Mouse (Mus musculus) layer of hippocampus, postnatal 25 days (tissue): ENCODE measurements around the gene Usp5. TPM values are rescaled to one million over a fixed set of nuclear protein-coding genes. Genes with fewer than 3 reads are reported as not detected.
A peak's percentile ranks its signal among the peaks of the same experiment; 100 is the strongest.

Experiments
- DNase-seq, 2 experiments: peaks; one replicate each; pipeline ENCODE4 v3.0.0; 2022; ENCODE audit warnings: mixed read lengths in 2 of 2, low spot score in 1 of 2; ENCODE audit errors: extremely low spot score in 1 of 2
- total RNA-seq, 2 experiments: library from RNA; stranded (reverse); gene quantifications; 2 replicates each; pipeline ENCODE4 v1.2.3; 2021

The Usp5 gene
- total RNA-seq: 100 to 1,000 TPM; 164 to 183 TPM

DNA sequence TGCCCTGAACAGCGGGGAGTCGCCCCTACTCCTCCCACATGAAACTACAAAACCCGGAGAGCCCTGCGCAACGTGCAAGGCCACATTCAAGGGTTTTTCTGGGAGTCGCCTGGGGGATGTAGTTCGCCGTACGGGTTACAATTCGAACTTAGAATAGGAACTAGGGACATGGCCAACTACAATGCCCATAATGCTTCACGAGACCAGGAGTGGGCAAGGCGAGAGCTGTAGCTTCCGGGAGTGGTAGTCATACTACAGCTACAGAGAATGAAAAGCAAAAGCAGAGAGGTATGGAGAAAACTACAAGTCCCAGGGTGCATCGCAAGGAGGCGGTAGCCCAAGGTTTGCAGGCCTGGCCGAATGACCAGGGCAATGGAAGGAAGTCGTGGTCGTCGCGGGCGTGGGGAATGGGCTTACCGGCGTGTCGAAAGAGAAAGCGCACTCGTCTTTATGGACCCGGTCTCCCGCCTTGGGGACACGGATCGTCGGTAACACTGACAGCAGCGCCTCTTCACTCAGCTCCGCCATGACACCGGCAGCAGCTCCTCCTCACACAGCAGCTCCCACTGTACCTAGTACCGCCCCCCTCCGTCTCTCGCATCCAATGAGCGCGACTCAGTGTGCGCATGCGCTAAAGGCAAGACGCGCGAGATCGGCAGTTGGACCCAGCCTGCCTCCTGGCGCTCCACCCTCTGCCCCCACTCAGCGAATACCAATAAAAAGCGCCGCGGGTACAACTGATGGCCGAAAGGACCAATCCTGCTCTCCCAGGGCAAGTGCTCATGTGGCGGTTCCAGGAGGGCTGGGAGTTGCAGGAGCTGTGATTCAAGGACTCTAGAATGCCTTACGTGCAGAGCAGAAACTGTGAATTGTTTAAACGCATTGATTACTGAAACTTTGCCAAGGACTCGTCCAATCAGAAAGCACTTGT is at the start of gene Usp5, which contains the start of gene Cdca3:
Gene Usp5, minus strand, starts transcription at position 617 of the 931 bp plus-strand sequence.
Gene Cdca3, plus strand, starts transcription at position 680 of the 931 bp plus-strand sequence.
- peak; percentile 86 to 97 for DNase-seq

DNA sequence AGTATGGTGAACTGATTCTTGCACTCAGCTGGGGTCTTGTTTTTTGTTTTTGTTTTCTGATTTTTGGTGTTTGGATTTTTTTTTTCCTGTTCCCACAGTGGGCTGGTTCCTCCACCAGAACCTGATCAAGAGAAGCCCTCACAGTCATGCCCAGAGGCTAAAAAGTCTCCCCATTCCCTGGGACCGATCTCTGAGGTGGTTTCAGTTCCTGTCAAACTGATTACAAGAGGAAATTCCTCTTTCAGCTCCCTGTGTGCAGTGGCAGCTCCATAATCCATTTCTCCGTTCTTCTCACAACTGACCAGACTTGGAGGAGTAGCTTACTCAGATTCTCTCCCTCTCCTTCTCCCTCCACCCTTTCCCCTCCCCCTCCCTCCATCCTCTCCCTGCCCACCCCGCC is 45.1 kb upstream of the Usp5 start:
- DNase-seq: no peak

DNA sequence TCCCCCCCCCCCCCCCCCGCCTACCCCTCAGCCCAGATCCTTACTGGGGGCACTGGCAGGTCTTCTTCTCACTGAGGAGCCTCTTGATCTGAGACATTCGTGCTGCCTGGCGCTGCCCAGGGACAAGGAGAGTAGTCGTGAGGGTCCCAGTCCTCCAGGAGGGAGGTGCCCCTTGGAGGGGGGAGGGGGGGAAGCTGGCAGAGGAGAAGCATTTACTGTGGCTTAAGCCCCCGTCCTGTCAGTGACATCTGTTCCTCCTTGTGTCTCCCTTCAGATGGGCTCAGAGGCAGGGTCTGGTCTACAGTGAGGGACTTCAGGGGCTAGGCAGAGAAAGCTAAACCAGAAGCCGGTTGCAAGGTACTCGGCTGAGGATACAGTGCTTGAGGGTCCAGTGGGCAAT is 37.3 kb upstream of the Usp5 start:
- DNase-seq: no peak

DNA sequence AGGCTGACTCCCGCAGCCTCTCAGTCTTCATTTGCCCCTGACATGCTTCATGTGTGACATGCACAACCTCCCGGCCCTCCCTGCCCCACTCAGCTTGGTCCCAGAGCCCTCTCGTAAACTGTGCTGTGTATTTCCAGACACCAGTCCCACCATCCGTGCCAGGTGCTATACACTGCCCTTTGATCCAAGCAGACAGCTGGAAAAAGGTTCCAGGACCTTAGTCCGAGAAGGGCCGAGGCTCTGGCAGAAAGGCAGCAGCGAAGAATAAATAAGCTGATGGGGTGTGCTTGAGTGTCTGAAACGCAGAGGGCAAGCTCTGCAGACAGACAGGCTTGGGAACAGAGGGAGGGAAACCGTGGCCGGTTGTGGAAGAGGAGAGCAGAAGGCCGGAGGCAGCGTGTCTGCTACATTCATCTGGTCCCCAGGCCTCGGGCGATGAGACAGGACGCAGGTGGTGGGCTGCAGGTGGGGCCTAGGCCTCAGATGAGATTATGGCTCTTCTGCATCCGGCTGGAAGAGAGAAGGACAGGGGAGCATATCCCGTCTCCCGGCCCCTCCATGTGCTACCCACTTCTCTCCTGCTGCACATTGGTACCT is 36.6 kb upstream of the Usp5 start:
- DNase-seq: no peak

DNA sequence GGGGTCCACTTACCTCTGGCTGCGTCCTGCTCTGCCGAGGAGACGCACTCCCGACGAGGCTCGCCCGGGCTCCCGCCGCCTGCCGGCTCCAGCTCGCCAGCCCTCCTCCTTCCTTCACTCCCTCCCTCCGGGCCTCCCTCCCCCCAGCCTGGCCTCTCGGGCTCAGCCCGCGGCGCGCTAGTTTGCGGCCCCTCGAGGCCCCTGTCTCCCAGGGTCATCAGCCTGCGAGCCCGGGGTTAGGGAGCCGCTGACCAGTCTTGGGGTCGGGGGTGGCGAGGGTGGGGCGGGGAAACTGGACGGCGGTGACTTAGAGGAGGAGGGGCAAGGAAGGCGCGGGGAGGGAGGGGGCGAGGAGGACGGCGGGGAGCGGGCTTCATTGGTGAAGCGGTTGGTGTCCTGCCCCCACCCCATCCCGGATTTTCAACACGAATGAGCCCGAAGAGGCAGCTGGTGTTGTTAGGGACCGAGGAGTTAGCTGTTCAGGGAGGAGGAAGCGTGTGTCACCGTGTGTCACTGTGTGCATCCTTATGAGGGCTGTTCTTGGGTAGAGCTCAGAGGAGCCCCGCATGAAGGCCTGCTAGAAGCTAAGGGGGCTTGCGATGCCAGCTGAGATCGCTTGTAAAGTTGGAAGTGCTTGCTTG is 34.5 kb upstream of the Usp5 start, which contains the start of gene Gpr162:
Gene Gpr162, minus strand, starts transcription at position 326 of the 641 bp plus-strand sequence.
- peak; percentile 58 for DNase-seq

DNA sequence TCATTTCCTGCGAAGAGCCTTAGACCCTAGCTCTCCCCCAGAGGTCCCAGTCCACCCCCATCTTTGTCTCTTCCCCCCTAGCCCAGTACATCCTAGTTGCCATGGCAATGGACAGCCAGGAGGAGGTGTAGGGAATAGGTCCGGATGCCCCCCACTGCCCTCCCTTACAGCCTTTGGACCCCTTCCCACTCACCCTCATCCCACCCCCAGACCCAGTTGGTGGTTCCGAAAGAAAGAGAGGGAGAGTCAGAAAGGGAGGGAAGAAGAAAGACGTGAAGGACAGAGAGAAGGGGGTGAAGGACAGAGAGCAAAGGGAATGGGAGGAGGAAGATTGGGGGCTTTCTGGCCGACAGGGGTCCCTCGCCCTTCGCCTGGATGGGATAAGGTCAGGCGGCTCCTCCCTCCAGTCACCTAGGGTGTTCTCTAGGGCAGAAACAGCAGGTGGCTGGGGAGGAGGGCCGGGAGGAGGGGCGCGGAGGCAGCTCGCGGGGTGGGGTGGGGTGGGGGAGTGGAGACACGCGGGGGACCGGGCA is 33.9 kb upstream of the Usp5 start:
- DNase-seq: peak in 1 of 2 experiments; percentile 33

DNA sequence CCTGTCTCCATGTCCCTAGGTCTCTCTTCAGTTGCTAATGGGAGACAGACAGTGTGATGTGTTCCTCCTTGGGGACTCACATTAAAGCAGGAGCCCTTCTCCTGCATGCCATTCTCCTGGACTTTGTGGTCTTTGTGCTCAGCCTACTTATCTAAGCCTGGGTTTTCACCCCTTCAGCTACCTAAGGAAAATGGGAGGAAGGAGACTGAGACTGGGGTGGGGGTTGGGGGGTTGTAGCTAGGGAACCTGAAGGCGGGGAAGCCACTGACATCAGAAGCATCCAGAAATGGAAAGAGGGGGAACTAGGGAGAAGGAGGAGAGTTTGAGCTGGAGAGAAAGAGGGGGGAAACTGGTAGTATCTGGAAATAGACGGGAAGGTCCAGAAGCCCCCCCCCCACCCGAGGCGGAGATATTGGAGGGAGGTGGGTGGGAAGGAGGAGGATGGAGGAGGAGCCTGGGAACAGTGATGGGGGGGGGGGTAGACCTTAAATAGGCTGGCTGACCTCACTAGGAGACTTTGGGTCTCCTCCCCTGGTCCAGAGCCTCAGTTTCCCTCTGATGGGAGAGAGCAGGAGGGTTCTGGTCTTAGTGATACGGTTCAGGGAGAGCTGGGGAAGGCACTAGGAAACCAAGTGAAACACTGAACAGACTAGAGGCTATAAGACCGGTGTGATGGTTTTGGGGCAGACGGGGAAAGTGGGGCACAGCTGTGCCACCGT is 33.3 kb upstream of the Usp5 start:
- no peak for DNase-seq

DNA sequence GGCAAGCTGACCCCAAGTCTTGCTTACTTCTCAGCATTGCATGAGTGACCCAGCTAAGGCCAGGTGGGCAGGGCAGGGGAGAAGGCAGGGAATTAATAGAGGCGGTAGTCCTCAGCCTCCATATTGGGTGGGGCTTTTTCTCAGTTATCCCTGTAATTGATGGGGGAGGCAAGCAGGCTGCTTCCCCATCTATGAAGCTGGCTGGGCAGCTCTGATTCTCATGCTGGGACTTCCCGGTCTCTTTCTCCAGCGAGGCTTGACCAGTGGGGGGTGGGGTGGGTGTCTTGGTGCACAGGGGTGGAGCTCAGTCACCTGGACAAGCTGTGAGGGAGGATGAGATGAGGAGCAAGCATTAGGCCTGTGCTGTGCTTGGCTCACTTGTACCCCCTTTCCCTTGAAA is 32.5 kb upstream of the Usp5 start:
- no peak for DNase-seq

DNA sequence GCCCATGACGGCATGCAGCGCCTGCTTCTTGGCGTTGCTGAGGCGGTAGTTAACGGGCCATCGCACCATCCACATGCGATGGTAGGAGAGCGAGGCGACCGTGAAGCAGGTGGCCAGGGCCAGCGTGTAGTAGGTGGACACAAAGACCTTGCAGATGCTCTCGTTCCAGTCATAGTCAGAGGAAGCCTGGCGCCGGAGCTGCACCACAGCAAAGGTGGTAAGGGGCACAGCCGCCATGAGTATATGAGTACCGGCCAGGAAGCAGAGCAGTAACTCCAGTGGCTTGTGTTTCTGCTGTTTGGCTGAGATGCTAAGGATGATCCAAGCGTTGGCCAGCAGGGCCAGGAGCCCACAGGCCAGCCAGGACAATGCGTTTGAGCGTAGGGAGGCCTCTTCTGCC is 32.0 kb upstream of the Usp5 start:
- DNase-seq: no peak

DNA sequence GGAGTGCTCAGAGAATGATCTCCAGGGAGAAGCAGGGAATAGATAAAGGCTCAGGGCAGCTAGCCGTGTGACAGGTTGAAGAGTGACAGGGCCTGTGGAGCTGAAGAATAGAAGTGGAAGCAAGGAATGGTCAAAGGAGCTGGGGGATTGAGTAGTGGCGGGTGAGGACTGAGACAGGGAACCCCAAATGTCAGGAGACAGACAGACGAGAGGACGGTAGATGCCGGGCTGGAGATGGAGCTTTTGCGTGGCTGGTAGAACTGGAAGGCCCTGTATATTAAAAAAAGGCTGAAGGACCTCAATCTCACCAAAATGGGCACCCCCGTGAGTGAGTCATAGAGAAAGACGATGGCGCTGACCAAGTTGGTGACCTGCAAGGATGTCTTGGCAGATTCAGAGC is 31.2 kb upstream of the Usp5 start:
- no peak for DNase-seq

DNA sequence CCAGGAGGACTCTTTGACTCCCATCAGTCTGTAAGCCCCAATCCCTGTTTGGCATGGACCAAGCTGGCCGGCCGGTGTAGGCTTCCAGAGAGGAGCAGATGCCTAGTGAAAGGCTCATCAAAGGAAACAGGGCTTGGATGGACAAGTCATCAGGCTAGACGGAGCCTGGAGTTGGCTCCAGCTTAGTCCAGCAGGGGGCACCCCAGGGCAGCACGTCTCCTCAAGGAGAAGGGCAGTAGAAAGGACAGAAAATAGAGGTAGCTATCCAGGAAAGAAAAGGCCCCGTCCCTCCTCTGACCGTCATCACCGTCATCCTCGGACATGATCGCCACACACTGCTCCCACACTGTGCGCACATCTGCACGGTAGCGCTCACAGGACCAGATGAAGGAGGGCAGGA is 30.4 kb upstream of the Usp5 start:
- peak; percentile 83 to 96 for DNase-seq

DNA sequence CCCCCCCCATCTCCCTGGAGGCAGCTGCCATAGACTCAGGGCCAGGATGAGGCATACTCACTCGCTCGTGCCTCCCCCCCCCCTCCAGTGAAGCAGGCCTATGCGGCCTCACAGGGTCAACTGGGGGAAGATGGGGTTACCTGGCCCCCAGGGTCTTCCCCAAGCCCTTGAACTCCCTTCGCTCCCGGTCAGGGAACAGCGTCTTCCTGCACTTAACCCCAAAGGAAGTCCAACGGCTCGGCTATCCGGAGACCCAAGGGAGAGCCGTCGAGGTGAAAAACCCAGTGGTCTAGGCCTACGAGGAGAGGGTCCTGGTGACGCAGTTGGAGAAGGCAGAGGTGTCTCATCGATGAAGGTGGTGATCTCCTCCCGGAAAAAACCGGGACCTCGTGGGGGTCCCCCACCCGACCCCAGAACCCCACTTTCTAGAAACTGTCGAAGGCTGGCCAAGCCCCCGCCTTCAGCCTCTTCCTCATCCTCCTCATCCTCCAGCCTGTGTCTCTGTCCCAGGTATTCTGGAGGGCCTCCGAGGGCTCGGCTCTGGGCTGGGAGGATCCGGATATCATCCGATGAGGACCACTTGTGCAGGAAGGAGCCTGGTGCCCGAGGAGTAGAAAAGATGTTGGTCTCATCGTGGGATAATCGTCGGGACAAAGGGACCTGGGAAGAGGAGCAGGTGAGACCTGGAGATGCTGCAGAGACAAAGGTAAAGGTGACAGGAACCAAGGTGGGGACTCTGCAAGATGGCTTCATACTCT is 29.5 kb upstream of the Usp5 start:
- DNase-seq: no peak

DNA sequence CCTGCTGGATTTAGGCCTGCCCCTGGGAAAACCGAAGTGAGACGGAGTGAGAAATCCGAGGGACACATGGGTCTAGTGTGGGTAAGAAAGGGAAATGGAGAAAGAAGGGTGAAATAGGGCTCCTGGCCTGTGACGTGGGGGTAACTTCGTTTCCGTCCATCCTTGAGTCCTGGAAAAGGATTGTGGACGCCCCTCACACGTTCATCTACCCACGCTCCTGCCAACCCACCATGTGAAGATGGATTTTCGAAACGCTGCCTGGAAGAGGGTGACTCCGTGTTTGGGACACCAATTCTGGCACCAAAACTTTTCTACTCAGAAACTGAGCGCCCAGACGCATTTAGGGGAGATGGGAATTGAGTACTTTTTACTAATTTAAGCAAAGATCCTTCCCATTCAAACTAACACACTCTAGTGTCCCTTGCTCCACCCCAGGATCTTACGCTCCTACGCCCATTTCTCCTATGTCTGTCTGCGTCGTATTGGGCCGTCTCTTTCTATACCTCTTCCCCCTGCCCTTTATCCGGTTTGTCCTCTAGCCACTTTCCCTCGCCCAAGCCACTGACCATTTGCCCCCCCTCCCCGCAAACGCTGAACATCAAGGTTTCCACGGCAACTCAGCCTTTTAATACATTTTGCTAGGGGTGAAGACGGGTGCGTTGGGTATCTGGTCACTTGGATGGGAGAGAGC is 28.7 kb upstream of the Usp5 start:
- DNase-seq: no peak

DNA sequence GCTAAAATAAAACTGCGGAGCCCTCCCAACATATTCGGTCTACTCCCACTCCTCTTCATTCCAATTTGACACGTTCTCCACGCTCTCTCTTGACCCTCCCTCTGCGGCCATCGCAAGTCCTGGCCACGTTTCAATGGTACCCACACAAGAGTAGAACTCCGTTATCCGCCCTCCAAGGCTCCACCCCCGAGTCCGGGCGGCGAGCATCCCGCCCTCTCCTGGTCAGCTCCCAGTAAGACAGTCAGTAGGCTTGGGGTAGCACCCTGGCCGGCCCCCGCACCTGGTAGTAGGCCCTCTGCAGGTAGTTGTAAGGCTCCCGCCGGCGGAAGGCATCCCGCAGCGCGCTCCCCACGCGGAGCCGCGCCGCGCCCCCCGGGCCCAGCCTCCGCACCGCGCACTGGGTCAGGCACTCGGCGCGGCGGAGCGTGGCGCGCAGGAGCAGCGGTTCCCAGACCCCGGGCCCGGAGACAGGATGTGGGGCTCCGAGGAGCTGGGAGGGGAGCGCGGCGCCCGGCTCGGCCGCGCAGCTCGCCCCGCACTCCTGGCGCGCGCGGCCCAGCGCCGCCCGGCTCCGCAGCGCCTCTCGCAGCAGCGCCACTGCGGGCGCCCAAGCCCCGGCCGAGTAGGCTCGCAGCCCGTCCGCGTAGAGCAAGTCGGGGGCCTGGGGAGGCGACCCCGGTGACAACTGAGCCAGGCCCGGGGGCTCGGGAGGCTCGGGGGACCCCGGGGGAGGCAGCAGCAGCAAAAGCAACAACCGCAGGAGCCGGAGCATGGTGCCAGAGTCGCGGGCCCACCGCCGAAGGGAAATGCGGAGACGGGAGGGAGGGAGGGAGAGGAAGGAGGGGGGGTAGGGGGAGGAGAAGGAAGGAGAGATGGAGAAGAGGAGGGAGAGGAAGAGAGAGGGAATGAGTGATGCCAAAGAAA is 27.9 kb upstream of the Usp5 start, which contains the start of gene P3h3:
Gene P3h3, minus strand, starts transcription at position 837 of the 924 bp plus-strand sequence.
- peak; percentile 74 to 78 for DNase-seq

DNA sequence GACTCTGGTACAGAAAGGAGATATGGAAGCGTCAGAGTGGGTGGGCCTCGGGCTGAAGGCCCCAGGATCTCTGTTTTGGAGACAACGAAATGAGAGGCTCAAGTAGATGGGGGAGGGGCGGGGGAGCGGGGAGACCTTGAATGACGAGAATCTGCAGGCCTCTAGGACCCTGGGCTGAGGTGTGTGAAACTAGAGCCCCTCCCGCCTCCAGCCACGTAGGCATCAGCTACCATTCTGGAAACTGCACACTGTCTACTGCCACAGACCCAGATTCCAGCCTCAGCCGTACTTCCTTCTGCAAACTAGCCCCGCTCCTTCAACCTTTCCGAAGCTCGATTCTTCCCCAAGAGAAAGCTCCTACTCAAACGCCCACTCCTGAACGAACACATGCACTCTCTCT is 27.0 kb upstream of the Usp5 start:
- no peak for DNase-seq

DNA sequence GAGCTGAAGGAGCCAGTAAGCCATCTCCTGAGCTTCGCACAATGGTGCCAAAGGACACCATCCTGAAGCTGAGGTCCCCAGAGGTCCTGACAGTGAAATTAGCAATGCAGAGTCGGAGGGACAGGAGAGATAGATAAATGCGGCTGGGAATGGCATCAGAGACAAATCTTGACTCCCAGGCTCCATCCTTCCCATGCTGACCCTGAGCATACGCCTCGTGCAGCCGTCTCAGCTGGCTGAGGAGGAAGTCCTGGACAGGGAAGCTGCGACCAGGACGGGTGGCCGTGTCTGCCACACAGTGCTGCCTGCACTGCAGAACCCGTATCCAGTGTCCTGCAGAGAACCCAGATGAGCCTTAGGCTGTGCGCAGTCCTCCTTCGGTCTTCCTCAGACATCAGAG is 25.4 kb upstream of the Usp5 start:
- no peak for DNase-seq

DNA sequence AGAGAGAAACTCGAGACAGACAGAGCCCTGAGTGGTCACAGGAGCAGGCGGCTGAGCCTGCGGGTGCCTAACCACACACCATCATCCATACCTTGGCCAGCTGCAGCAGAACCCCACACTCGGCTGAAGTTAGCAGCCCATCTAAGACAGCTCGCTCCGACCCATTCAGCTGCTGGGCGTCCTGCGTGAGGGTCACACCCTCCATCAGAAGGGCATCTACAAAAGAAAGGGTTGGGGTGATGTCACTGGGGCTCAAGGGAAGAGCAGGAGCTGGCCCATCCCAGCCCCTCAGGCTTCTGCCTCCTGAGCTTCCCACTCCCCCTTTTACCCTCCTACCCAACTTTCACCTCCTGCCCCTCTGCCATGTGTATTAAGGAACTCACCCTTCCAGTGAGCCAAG is 21.3 kb upstream of the Usp5 start:
- no peak for DNase-seq

DNA sequence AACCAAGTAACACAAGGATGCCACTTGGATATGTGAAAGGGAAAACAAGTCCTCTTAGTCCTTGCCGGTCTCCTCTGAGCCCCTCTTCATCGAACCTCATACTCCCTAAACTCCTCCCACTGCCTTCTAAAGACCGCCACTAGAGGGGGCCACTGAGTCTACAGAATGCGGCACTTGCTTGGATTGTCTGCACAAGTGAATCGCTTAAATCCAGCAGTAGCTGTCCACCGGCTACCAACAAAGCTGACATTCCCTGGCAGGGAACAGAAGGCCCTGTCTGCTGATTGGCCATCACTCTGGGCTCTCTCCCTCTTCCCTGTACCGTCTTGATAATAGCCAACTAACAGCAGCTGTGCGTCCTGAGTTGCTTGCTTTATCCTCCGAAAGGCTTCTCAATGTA is 18.0 kb upstream of the Usp5 start:
- peak; percentile 97 to 100 for DNase-seq
